Mouse (Mus musculus): Measurements from ENCODE around the gene Ldlrap1. TPM values are rescaled to one million over a fixed set of nuclear protein-coding genes. Genes with fewer than 3 reads are reported as not detected.
A peak's percentile ranks its signal among the peaks of the same experiment; 100 is the strongest.

Gene Ldlrap1
- polyA plus RNA-seq, 1 experiment from 2014 or later: 18.0 TPM

DNA sequence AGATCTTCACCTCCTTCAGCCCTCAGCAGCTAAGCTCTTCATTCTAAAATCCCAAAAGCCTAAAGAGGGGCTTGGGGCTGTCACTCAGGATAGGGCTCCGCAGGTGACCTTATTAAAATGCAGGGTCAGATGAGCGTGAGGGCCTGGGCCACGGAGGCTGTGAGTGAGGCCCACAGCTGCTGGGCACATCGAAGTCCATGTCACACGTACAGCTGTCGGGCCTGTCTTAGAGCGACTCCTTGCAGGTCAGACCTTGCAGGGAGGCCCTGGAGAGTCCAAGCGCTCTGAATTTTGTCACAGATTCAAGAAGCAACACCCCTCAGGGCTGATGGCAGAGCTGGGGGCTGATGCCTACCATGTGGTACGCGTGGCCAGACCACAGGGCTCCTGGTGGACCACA lies 32.9 kb upstream of the Ldlrap1 start:
- no peak overlapping the region for H3K9ac ChIP-seq (ENCODE audit: low read depth, low read length)
- H3K27me3 ChIP-seq (replicated peaks; ENCODE audit: control insufficient read depth, insufficient read depth, low read length): no peaks in the 10 kb centered on the region
- peaks cover 30% of the 10 kb centered on the region for H3K36me3 ChIP-seq (ENCODE audit: control insufficient read depth, insufficient read depth)
- no peaks in the 10 kb centered on the region for H3K9me3 ChIP-seq (ENCODE audit: control insufficient read depth)
- no peak overlapping the region for H3K4me2 ChIP-seq (replicated peaks; ENCODE audit: low read depth)
- peaks cover 8% of the 10 kb centered on the region; the same call in 1 of the 2 replicates for H3K4me1 ChIP-seq (replicated peaks; ENCODE audit: control insufficient read depth, insufficient read depth, low read length)
- ATAC-seq: no peak
- no peak overlapping the region for H3K27ac ChIP-seq (ENCODE audit: low read depth, low read length)
- WGBS: 80% methylated on average over 10 of the region's 10 CpGs
- H3K4me3 ChIP-seq (ENCODE audit: low read depth, low read length): no peak overlapping the region
- TF ChIP-seq CTCF (IDR thresholded peaks at IDR 0.05; ENCODE audit: low read depth): no peak

DNA sequence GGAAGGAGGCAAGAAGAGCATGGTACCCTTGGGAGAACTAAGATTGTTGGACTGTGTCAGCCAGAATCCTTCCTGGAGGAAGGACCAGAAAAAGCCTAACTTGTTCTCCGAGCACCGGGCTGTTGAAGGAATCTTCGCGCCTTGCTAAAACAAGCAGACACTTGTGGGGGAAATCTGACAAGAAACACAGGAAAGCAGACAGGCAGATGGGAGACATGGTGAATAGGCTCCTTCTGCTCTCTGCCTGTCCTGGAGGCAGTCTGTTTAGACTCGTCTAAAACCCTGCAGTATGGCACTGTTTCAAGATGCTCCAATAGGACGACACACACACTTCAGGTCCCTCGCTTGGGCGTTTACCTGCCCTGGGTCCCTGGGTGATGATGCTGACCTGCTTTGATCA lies 32.3 kb upstream of the Ldlrap1 start:
- no peak overlapping the region for H3K27ac ChIP-seq (ENCODE audit: low read depth, low read length)
- peaks cover 8% of the 10 kb centered on the region; the same call in 1 of the 2 replicates for H3K4me1 ChIP-seq (replicated peaks; ENCODE audit: control insufficient read depth, insufficient read depth, low read length)
- WGBS: 71% methylated on average over 8 of the region's 8 CpGs
- no peak for TF ChIP-seq CTCF (IDR thresholded peaks at IDR 0.05; ENCODE audit: low read depth)
- no peaks in the 10 kb centered on the region for H3K9me3 ChIP-seq (ENCODE audit: control insufficient read depth)
- H3K4me2 ChIP-seq (replicated peaks; ENCODE audit: low read depth): no peak overlapping the region
- H3K4me3 ChIP-seq (ENCODE audit: low read depth, low read length): no peak overlapping the region
- no peaks in the 10 kb centered on the region for H3K27me3 ChIP-seq (replicated peaks; ENCODE audit: control insufficient read depth, insufficient read depth, low read length)
- no peak for ATAC-seq
- peaks cover 25% of the 10 kb centered on the region for H3K36me3 ChIP-seq (ENCODE audit: control insufficient read depth, insufficient read depth)
- no peak overlapping the region for H3K9ac ChIP-seq (ENCODE audit: low read depth, low read length)

GRCm38 (mm10) chr4:134799272-134799671 lies 31.4 kb upstream of the Ldlrap1 start:
- 6% methylated on average over 4 of the region's 4 CpGs for WGBS
- Histone ChIP-seq H3K4me1 (replicated peaks; ENCODE audit: control insufficient read depth, insufficient read depth, low read length) (0 out of 2 replicates have a peak, but pooled peaks cover 4% of the 10 kb centered on the region), H3K4me2 (replicated peaks; ENCODE audit: low read depth) (no peak overlapping the region), H3K9me3 (ENCODE audit: control insufficient read depth) (no peaks in the 10 kb centered on the region), H3K9ac (ENCODE audit: low read depth, low read length) (no peak overlapping the region), H3K4me3 (ENCODE audit: low read depth, low read length) (no peak overlapping the region), H3K27ac (ENCODE audit: low read depth, low read length) (no peak overlapping the region), H3K27me3 (replicated peaks; ENCODE audit: control insufficient read depth, insufficient read depth, low read length) (no peaks in the 10 kb centered on the region), H3K36me3 (ENCODE audit: control insufficient read depth, insufficient read depth) (peaks cover 16% of the 10 kb centered on the region)
- peak; percentile 96 for TF ChIP-seq CTCF (IDR thresholded peaks at IDR 0.05; ENCODE audit: low read depth)
- ATAC-seq: peak; percentile 61

- 0 out of 2 replicates have a peak, but pooled peaks cover 4% of the 10 kb centered on the region for H3K4me1 ChIP-seq (replicated peaks; ENCODE audit: control insufficient read depth, insufficient read depth, low read length)
- no peak overlapping the region for H3K4me3 ChIP-seq (ENCODE audit: low read depth, low read length)
- H3K4me2 ChIP-seq (replicated peaks; ENCODE audit: low read depth): no peak overlapping the region
- 35% methylated on average over 3 of the region's 3 CpGs for WGBS
- no peaks in the 10 kb centered on the region for H3K9me3 ChIP-seq (ENCODE audit: control insufficient read depth)
- no peak overlapping the region for H3K27ac ChIP-seq (ENCODE audit: low read depth, low read length)
- no peak overlapping the region for H3K9ac ChIP-seq (ENCODE audit: low read depth, low read length)
- no peaks in the 10 kb centered on the region for H3K27me3 ChIP-seq (replicated peaks; ENCODE audit: control insufficient read depth, insufficient read depth, low read length)
- ATAC-seq: no peak
- TF ChIP-seq CTCF (IDR thresholded peaks at IDR 0.05; ENCODE audit: low read depth): no peak
- peaks cover 15% of the 10 kb centered on the region for H3K36me3 ChIP-seq (ENCODE audit: control insufficient read depth, insufficient read depth)
These were observed 31.0 kb upstream of the Ldlrap1 start for GRCm38 (mm10) chr4:134798861-134799260.

GRCm38 (mm10) chr4:134797621-134798020 lies 29.8 kb upstream of the Ldlrap1 start:
- TF ChIP-seq CTCF (IDR thresholded peaks at IDR 0.05; ENCODE audit: low read depth): no peak
- Histone ChIP-seq H3K36me3 (ENCODE audit: control insufficient read depth, insufficient read depth) (peaks cover 7% of the 10 kb centered on the region), H3K4me1 (replicated peaks; ENCODE audit: control insufficient read depth, insufficient read depth, low read length) (0 out of 2 replicates have a peak, but pooled peaks cover 4% of the 10 kb centered on the region), H3K27ac (ENCODE audit: low read depth, low read length) (no peak overlapping the region), H3K4me2 (replicated peaks; ENCODE audit: low read depth) (no peak overlapping the region), H3K27me3 (replicated peaks; ENCODE audit: control insufficient read depth, insufficient read depth, low read length) (no peaks in the 10 kb centered on the region), H3K9me3 (ENCODE audit: control insufficient read depth) (no peaks in the 10 kb centered on the region), H3K4me3 (ENCODE audit: low read depth, low read length) (no peak overlapping the region), H3K9ac (ENCODE audit: low read depth, low read length) (no peak overlapping the region)
- WGBS: 65% methylated on average over 6 of the region's 6 CpGs
- ATAC-seq: no peak

GRCm38 (mm10) chr4:134796581-134797361 lies 28.9 kb upstream of the Ldlrap1 start:
- H3K27me3 ChIP-seq (replicated peaks; ENCODE audit: control insufficient read depth, insufficient read depth, low read length): no peaks in the 10 kb centered on the region
- H3K9me3 ChIP-seq (ENCODE audit: control insufficient read depth): no peaks in the 10 kb centered on the region
- H3K9ac ChIP-seq (ENCODE audit: low read depth, low read length): no peak overlapping the region
- no peak overlapping the region for H3K4me2 ChIP-seq (replicated peaks; ENCODE audit: low read depth)
- 22% methylated on average over 7 of the region's 7 CpGs for WGBS
- no peak for TF ChIP-seq CTCF (IDR thresholded peaks at IDR 0.05; ENCODE audit: low read depth)
- H3K36me3 ChIP-seq (ENCODE audit: control insufficient read depth, insufficient read depth): no peaks in the 10 kb centered on the region; the same call in none of the 2 replicates
- H3K4me1 ChIP-seq (replicated peaks; ENCODE audit: control insufficient read depth, insufficient read depth, low read length): 0 out of 2 replicates have a peak, but pooled peaks cover 4% of the 10 kb centered on the region
- no peak for ATAC-seq
- H3K4me3 ChIP-seq (ENCODE audit: low read depth, low read length): no peak overlapping the region
- H3K27ac ChIP-seq (ENCODE audit: low read depth, low read length): no peak overlapping the region
